ENCODE assay signal across 8 mouse cellular contexts in the genomic region with DNA sequence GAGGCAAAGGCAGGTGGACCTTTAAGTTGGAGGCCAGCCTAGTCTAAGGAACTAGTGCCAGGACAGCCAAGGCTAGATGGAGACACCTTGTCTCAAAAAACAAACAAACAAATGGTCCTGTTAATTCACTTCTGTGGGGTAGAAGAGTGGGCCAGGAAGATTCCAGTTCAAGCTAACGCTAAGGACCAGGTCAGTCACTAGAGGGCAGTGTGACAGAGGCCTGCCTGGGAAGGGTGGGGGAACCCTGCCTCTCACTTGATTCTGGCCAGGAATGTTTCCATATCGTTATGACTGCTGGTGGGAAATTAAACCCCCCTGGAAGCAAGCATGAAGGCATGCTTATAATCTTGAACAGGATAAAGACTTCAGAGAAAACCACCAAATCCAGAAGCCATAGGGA. TPM values are rescaled to one million over a fixed set of nuclear protein-coding genes. Genes with fewer than 3 reads are reported as not detected.
A peak's percentile ranks its signal among the peaks of the same experiment; 100 is the strongest.
DNase-seq lines count a peak whose midpoint lies in the region; ATAC-seq and TF ChIP-seq lines count a peak whose summit lies in the region.

No protein-coding gene starts in this region.

- peak; percentile 78 for TF ChIP-seq CTCF in forebrain, postnatal 0 days (IDR thresholded peaks at IDR 0.05; ENCODE audit: low read depth)

- no peaks in the 10 kb centered on the region for H3K4me1 ChIP-seq in forebrain, postnatal 0 days (ENCODE audit: insufficient read depth)
- H3K4me1 ChIP-seq in forebrain, embryonic 16.5 days (replicated peaks; ENCODE audit: control insufficient read depth, insufficient read depth, low read length) = 0 out of 2 replicates have a peak, but pooled peaks cover 2% of the 10 kb centered on the region
- peaks cover 8% of the 10 kb centered on the region for H3K4me1 ChIP-seq in liver, embryonic 13.5 days (replicated peaks)

- no peak overlapping the region for H3K9ac ChIP-seq in forebrain, postnatal 0 days
- H3K9ac ChIP-seq in forebrain, embryonic 16.5 days (replicated peaks; ENCODE audit: low read depth, low read length) = no peak overlapping the region
- H3K9ac ChIP-seq in liver, embryonic 13.5 days = no peak overlapping the region

- H3K36me3 ChIP-seq in forebrain, postnatal 0 days (ENCODE audit: insufficient read depth) = no peaks in the 10 kb centered on the region
- no peaks in the 10 kb centered on the region for H3K36me3 ChIP-seq in forebrain, embryonic 16.5 days (ENCODE audit: control insufficient read depth, insufficient read depth)
- H3K36me3 ChIP-seq in liver, embryonic 13.5 days = no peaks in the 10 kb centered on the region

- H3K4me2 ChIP-seq in forebrain, postnatal 0 days (ENCODE audit: low read depth) = no peak overlapping the region
- no peak overlapping the region for H3K4me2 ChIP-seq in forebrain, embryonic 16.5 days (ENCODE audit: low read length)
- H3K4me2 ChIP-seq in liver, embryonic 13.5 days = no peak overlapping the region

- no peak overlapping the region for H3K4me3 ChIP-seq in forebrain, postnatal 0 days (ENCODE audit: low read depth, low read length)
- no peak overlapping the region for H3K4me3 ChIP-seq in forebrain, embryonic 16.5 days (replicated peaks; ENCODE audit: low read length)
- no peak overlapping the region for H3K4me3 ChIP-seq in liver, embryonic 13.5 days (replicated peaks)

- no peak for ATAC-seq in forebrain, postnatal 0 days
- ATAC-seq in forebrain, embryonic 16.5 days = no peak
- ATAC-seq in liver, embryonic 13.5 days (ENCODE audit: low read depth) = no peak

- H3K27ac ChIP-seq in forebrain, postnatal 0 days (ENCODE audit: low read depth, low read length) = no peak overlapping the region
- H3K27ac ChIP-seq in forebrain, embryonic 16.5 days (ENCODE audit: low read length) = no peak overlapping the region
- H3K27ac ChIP-seq in liver, embryonic 13.5 days = no peak overlapping the region

- H3K9me3 ChIP-seq in forebrain, postnatal 0 days (ENCODE audit: low read length) = no peaks in the 10 kb centered on the region
- H3K9me3 ChIP-seq in forebrain, embryonic 16.5 days (ENCODE audit: control insufficient read depth, low read length) = no peaks in the 10 kb centered on the region
- H3K9me3 ChIP-seq in liver, embryonic 13.5 days (replicated peaks) = no peaks in the 10 kb centered on the region

- 2% methylated on average over 2 of the region's 2 CpGs for WGBS in forebrain, postnatal 0 days
- 2% methylated on average over 2 of the region's 2 CpGs for WGBS in forebrain, embryonic 16.5 days
- WGBS in liver, embryonic 13.5 days (ENCODE audit: insufficient replicate concordance) = 1% methylated on average over 2 of the region's 2 CpGs

- DNase-seq in forebrain, postnatal 0 days = peak; percentile 58
- DNase-seq in ovary, postnatal 14 days (ENCODE audit: low spot score) = peak; percentile 35
- DNase-seq in ovary, adult 18-20 months (ENCODE audit: low spot score) = no peak
- DNase-seq in c-Kit-positive CD71-negative TER-119-negative erythroid progenitor cells, embryonic 14.5 days (ENCODE audit: low read depth) = peak; percentile 19
- DNase-seq in fibroblast of lung, adult 2 months (ENCODE audit: low read depth) = peak; percentile 10
- peak; percentile 25 for DNase-seq in liver, embryonic 13.5 days
- peak; percentile 30 for DNase-seq in skeletal muscle tissue, adult 2 months (ENCODE audit: low read depth, low spot score)

- H3K27me3 ChIP-seq in forebrain, postnatal 0 days (ENCODE audit: insufficient read depth, low read length) = no peaks in the 10 kb centered on the region
- H3K27me3 ChIP-seq in forebrain, embryonic 16.5 days (replicated peaks; ENCODE audit: control insufficient read depth, insufficient read depth, low read length) = no peaks in the 10 kb centered on the region
- H3K27me3 ChIP-seq in liver, embryonic 13.5 days = peaks cover 3% of the 10 kb centered on the region; the same call in 1 of the 2 replicates

RNA-seq across cellular contexts. Expression of a gene that starts 5.0 kb away (rescaled TPM):
- total RNA-seq in forebrain, postnatal 0 days (2014; rRNA removed) = 3.0 and 3.6 TPM in 2 replicates
- polyA plus RNA-seq in forebrain, postnatal 0 days (2015; fragmentation: Nextera tagmentation; extraction: Ambion mirVana) = 1.5 and 2.0 TPM in 2 replicates
- 3.6 and 3.8 TPM in 2 replicates for polyA plus RNA-seq in forebrain, embryonic 16.5 days (2015; fragmentation: Nextera tagmentation; extraction: Ambion mirVana)
- polyA plus RNA-seq in liver, embryonic 13.5 days (2015; fragmentation: Nextera tagmentation; extraction: Ambion mirVana) = 4.3 and 5.4 TPM in 2 replicates

RNA-seq across cellular contexts. Expression of a gene that starts 27.5 kb away (rescaled TPM):
- 121 and 128 TPM in 2 replicates for total RNA-seq in forebrain, postnatal 0 days (2014; rRNA removed)
- 195 and 214 TPM in 2 replicates for polyA plus RNA-seq in forebrain, postnatal 0 days (2015; fragmentation: Nextera tagmentation; extraction: Ambion mirVana)
- polyA plus RNA-seq in forebrain, embryonic 16.5 days (2015; fragmentation: Nextera tagmentation; extraction: Ambion mirVana) = 175 and 190 TPM in 2 replicates
- polyA plus RNA-seq in liver, embryonic 13.5 days (2015; fragmentation: Nextera tagmentation; extraction: Ambion mirVana) = 113 and 136 TPM in 2 replicates

RNA-seq across cellular contexts. Expression of a gene that starts 28.7 kb away (rescaled TPM):
- total RNA-seq in forebrain, postnatal 0 days (2014; rRNA removed) = 1.5 and 3.7 TPM in 2 replicates
- 1.8 and 2.6 TPM in 2 replicates for polyA plus RNA-seq in forebrain, postnatal 0 days (2015; fragmentation: Nextera tagmentation; extraction: Ambion mirVana)
- 2.3 and 2.6 TPM in 2 replicates for polyA plus RNA-seq in forebrain, embryonic 16.5 days (2015; fragmentation: Nextera tagmentation; extraction: Ambion mirVana)
- polyA plus RNA-seq in liver, embryonic 13.5 days (2015; fragmentation: Nextera tagmentation; extraction: Ambion mirVana) = 0.06 TPM in 1 of 2 replicates, not detected in the other

RNA-seq across cellular contexts. Expression of a gene that starts 52.1 kb away (rescaled TPM):
- total RNA-seq in forebrain, postnatal 0 days (2014; rRNA removed) = 15.9 and 19.9 TPM in 2 replicates
- 12.3 and 14.7 TPM in 2 replicates for polyA plus RNA-seq in forebrain, postnatal 0 days (2015; fragmentation: Nextera tagmentation; extraction: Ambion mirVana)
- polyA plus RNA-seq in forebrain, embryonic 16.5 days (2015; fragmentation: Nextera tagmentation; extraction: Ambion mirVana) = 14.1 and 14.3 TPM in 2 replicates
- 2.1 and 2.6 TPM in 2 replicates for polyA plus RNA-seq in liver, embryonic 13.5 days (2015; fragmentation: Nextera tagmentation; extraction: Ambion mirVana)

RNA-seq across cellular contexts. Expression of a gene that starts 58.9 kb away (rescaled TPM):
- 155 and 165 TPM in 2 replicates for total RNA-seq in forebrain, postnatal 0 days (2014; rRNA removed)
- 484 and 489 TPM in 2 replicates for polyA plus RNA-seq in forebrain, postnatal 0 days (2015; fragmentation: Nextera tagmentation; extraction: Ambion mirVana)
- 479 and 491 TPM in 2 replicates for polyA plus RNA-seq in forebrain, embryonic 16.5 days (2015; fragmentation: Nextera tagmentation; extraction: Ambion mirVana)
- polyA plus RNA-seq in liver, embryonic 13.5 days (2015; fragmentation: Nextera tagmentation; extraction: Ambion mirVana) = 185 and 197 TPM in 2 replicates
